Mouse (Mus musculus) ovary, postnatal 10 days (tissue): ENCODE results near the gene Birc5.
"Not testable (repeated sequence)": the region's sequence is repeated elsewhere in the genome, so short reads cannot be mapped to it uniquely, and the experiment has no call there.

Experiments used
- DNase-seq: peaks from one replicate; pipeline ENCODE4 v3.0.0; 2022; ENCODE audit warnings: low spot score

Birc5 gene

DNA sequence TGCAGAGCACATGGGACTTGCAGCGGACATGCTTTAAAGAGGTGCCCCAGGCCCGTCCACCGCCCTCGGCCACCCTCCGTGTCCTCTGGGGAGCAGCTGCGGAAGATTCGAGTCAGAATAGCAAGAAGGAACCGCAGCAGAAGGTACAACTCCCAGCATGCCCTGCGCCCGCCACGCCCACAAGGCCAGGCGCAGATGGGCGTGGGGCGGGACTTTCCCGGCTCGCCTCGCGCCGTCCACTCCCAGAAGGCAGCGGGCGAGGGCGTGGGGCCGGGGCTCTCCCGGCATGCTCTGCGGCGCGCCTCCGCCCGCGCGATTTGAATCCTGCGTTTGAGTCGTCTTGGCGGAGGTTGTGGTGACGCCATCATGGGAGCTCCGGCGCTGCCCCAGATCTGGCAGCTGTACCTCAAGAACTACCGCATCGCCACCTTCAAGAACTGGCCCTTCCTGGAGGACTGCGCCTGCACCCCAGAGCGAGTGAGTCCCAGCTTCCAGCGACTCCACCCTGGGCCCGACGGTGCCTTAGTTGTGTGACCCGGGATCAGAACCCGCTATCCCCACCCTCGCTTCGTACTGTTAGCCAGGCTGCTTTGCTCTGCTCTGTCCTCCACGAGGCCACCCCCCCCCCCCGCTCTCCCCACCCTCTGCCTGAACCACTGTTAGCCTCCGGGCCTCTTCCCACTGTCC is at the start of gene Birc5:
Gene Birc5, plus strand, starts transcription at position 267 of the 687 bp plus-strand sequence.
- peak; percentile 84 for DNase-seq

DNA sequence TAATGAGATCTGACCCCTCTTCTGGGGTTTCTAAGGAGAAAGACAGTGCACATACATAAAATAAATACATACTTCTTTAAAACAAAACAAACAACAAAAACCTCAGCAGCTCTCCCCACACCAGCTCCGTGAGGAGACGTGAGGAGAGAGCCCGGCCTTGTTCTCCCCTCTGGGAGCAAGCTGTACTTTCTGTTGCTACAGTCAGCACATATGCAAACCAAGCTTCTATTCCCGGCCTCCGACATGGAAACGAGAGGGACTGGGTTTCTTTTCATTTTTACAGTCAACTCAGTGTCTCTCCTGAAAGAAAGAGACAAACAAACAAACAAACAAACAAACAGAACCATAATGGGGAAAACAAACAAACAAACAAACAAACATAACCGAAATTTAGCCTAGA is 49.0 kb upstream of the Birc5 start:
- DNase-seq = no peak

- DNase-seq = no peak
Measured at GRCm38 (mm10) chr11:117801650-117802049, 47.4 kb upstream of the Birc5 start.

DNA sequence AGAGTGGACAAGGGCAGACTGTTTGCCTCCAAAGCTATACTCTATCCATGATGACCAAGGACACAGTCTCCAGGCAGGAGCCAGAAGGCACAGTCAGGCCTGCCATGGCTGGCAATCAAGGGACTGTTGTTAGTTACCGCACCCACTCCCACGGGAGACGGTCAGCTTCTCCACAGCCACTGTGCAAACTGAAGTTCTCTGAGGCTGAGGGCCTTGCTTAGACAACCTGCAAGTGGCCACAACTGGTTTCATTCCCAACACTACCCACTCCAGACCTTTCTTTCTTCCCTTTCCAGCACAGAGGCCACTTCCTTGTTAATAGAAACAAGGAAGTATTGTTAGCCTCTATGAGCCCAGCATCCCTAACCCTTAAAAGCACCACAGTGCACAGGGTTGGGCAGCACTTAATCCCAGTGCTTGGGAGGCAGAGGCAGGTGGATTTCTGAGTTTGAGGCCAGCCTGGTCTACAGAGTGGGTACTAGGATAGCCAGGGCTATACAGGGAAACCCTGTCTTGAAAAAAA is 45.8 kb upstream of the Birc5 start:
- no peak for DNase-seq

DNA sequence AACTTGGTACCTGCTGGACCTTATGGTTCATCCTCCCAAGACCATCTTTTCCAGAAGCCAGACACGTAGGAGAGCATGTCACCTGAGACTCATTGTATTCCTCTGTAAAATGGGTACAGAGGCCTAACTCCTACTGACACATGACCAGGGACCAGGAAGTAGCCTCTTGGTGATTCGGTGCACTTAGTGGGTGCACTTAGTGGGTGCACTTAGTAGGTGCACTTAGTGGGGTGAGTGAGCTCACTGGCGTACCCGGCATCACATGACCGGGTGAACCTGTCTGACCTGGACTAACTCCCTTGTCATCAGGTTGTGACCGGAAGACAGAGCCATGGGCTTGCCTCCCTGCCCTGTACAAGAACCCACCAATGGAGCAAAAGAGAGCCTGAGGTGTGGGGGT is 42.3 kb upstream of the Birc5 start:
- DNase-seq = no peak

DNA sequence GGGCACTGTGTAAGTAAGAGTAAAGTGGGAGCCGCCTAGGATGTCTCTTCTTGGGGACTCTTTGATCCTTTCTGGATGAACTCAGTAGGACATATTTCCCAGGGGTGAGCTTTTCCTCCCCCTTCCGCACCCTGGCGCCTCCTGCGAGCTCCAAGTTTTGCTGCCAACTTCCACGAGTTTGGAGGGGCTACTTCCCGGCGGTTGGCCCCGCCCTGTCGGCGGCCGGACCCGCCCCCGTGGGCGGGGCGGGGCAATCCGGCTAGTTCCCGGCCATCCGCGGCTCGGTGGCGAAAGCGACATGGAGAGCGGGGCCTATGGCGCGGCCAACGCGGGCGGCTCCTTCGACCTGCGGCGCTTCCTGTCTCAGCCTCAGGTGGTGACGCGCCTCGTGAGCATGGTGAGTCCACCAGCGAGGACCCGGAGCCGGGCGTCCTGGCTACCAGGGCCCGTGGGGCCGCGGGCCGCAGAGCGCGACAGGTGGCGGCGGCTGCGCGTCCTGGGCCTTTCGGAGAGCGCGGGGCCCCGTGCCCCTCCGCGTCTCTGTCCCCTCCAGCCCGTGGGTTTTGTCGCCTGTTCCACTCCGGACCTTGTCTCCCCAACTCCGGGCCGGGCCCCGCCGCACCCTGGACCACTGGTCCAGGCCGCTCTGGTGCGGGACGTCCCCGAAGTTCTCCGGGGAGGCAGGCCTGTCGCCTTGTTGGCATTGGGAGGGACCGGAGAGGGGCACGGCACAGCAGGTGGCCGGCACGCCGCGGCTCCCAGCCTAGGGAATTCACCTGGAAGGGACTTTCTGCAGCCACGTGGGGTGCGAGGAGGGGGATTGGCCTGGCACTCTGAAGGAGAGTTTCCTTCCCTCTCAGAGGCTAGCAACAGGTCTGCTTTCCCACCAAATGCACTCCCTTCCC is 39.4 kb upstream of the Birc5 start, which contains the start of the genes Gm20708 and Syngr2:
Gene Gm20708, plus strand, starts transcription at position 262 of the 905 bp plus-strand sequence.
Gene Syngr2, plus strand, starts transcription at position 262 of the 905 bp plus-strand sequence.
- DNase-seq = no peak

GRCm38 (mm10) chr11:117810401-117811046 is 38.5 kb upstream of the Birc5 start:
- peak; percentile 52 for DNase-seq

GRCm38 (mm10) chr11:117813867-117814266 is 35.2 kb upstream of the Birc5 start:
- no peak for DNase-seq

DNA sequence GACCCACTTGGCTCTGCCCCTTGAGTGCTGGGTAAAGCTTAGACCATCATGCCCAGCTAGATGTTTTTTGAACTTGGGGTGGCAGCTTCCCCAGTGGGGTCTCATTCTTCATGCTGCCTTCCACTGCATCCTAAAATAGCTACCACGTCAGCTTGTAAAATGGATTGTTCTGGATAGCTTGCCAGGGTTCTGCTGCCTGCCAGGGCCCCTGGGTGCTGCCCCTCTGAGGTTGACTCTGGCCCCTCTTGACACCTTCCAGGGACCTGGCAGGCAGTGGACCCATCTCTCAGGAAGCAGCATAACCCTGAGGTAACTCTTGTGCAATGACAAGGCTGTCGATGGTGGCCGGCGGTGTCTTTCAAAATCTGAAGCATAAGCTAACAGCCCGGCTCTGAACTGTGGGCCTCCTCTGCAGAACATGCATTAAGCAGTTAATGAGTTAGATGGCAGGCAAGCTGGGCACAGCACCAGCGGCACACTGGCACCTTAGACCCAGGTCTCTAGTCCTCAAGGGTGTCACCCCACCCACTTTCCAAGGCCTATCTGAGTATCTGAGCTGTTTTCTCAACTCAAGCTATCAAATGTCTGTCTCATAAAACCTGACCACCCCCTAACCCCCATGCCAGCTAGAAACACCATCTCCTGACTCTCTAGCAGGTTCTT is 34.2 kb upstream of the Birc5 start:
- DNase-seq = no peak

DNA sequence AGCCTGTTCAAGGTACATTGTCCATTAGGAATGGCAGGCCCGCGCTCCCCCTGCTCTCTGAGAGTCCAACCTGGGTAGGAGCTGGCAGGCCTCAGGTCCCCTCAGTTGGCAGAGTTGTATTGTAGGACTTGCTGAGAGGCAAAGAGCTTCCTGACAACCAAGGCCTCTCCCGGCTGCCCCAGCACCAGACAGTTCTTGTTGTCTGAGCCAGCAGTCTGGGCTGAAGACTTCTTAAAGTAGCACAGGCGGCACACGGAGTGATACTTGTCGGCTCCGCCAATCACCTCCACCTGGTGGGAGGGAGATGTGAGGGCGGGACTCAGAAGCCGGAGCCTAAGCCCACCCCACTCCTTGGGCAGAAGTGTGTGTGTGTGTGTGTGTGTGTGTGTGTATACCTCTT is 33.2 kb upstream of the Birc5 start:
- DNase-seq = not testable (repeated sequence)

DNA sequence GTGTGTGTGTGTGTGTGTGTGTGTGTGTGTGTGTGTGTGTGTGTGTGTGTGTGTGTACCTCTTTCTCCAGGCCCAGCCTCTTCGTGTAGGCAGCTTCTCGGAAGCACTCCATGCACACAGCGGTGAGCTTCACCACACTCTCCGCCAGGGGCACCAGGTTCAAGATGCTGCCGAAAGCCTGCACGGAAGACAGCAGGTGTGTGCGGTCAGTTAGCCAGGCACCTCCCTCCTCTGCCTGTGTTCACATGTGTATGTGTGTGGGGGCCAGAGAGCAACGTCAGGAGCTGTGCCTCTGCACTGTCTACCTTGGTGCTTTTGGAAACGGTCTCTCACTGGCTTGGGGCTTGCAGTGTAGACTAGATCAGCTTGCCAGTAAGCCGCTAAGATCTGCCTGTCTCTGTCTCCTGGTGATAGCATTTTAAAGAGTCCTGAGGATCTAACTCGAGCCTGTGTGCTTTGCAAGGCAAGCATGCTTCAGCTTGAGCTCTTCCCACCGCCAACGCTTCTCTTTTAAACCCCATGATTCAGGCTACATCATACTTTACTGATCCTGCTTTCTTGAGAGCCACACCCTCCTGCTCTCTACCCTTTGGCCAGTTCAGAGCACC is 32.6 kb upstream of the Birc5 start:
- DNase-seq = no peak

DNA sequence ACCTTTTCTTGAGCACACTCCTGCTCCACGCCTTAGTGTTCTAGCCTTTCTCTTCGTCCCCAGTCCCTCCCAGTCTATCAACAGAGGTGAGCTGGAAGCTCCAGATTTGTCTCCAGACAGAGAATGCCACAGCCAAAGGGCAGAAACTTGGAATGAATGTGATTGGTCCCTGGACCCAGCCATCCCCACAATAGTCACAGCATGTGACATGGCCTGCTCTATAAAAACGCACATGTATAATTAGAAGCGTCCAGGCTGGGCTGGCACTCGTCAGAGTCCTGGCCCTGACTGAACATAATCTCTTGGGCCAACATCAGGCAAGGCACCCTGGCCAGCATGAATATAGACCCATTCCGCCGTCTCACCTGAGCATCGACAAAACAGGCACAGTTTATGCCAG is 30.0 kb upstream of the Birc5 start:
- DNase-seq = no peak

DNA sequence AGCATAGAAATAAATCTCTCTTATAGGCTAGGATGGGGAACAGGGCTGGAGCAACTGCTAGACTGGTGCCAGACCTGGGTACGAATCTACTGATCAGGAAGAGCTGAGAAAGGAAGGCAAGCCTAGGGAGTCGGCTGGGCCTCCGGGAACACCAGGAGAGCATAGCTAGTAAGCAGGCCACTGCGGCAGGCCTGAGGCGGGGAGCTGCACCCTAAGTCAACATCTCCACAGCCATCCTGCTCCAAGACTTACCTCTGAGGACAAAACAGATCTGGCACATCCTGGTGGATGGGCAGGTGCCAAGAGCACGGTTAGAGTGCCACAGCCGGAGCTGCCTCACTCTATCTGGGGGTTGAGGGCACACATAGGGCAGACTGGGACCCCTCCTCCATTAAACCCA is 28.9 kb upstream of the Birc5 start:
- DNase-seq = no peak

- no peak for DNase-seq
Measured at GRCm38 (mm10) chr11:117821868-117822267, 27.2 kb upstream of the Birc5 start.

DNA sequence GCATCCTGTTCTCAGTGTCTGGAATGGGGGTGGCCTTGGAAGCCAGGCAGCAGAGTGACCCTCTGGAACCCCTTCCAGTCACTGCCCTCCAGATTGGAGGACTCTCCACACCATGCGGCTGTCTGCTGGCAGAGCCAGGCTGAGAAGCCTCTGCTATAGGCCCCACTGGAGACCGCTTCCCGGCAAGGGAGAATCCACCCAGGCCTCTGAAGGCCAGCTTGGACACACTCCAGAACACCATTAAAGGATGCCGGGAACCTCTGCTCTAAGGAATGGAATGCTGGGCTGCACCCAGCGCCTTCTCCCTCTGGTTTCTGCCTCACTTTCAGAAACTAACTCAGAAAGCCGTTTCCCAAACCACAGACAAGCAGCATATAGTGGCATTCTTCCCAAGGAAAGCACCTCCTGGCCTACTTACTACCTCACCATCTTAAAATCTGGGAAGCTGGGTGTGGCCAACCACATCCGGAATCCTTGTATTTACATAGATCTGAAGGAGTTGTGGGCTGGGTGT is 26.3 kb upstream of the Birc5 start:
- DNase-seq = no peak

GRCm38 (mm10) chr11:117823411-117823810 is 25.6 kb upstream of the Birc5 start:
- DNase-seq = no peak

DNA sequence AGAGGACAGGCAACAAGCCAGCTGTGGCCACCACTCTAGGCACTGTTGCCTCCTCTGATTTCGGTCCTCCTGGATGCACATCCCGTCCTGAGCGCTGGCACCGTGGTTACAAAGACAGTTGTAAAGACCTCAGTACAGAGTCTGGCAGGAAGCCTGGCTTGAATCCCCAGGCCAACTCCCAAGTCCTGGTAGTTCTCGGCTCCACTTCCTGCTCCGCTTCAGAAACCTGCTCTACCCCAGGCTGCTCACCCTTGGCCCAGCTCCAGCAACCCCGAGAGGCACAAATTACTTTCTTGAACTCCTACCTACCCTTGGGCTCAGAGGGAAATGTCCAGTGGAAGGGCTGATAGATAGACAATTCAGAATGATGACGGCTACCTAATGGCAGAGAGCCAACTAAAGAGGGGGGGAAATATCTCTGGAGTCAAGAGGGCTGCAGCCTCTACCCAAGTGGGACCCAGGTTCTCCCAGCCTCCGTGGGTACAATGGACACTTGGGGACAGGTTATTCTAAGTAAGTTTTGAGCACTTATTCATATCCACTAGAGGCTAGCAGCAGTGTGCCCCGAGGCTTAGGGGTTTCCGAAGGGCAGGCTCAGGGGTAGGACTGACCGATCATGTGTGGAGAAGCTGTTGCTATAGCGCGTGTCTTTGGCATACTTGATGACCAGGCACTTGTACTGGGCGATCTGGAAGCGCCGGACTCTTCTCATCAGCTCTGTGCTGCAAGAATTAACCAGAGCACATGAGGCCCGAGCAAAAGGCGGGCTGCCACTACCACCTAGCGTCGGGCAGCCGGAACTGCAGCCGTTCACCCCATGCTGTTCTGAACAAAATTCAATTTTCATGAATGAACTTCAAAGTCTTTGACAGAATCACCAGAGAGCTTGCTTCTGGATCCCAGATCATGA is 24.7 kb upstream of the Birc5 start:
- DNase-seq = peak; percentile 50

GRCm38 (mm10) chr11:117825333-117826101 is 23.5 kb upstream of the Birc5 start, which contains the start of the genes Afmid and Tk1:
Gene Afmid, plus strand, starts transcription at chr11:117825924.
Gene Tk1, minus strand, starts transcription at chr11:117826092.
- DNase-seq = peak; percentile 44

DNA sequence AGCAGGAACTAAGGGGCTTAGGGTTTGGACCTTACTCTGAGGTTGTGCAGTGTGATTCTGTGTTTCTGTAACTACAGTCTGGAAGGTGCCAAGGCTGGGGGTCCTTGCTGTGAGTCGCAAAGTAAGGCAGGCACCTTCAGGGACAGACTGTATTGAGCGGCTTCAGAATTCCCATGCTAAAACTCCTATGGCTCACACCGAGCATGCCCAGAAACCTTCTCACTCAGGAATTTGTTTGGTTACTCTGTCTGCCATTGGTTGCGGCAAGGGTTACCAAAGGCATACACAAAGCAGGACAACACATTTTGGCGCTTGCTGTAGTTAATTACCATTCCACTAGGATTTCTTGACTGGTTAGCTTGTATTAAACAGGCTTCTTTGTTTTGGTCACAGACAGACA is 22.9 kb upstream of the Birc5 start:
- no peak for DNase-seq
